Mouse (Mus musculus): ENCODE data around the gene Glis1. TPM values are rescaled to one million over a fixed set of nuclear protein-coding genes. Genes with fewer than 3 reads are reported as not detected.

Glis1 gene
- polyA plus RNA-seq, 1 experiment from 2014 or later = 0.18 TPM

DNA sequence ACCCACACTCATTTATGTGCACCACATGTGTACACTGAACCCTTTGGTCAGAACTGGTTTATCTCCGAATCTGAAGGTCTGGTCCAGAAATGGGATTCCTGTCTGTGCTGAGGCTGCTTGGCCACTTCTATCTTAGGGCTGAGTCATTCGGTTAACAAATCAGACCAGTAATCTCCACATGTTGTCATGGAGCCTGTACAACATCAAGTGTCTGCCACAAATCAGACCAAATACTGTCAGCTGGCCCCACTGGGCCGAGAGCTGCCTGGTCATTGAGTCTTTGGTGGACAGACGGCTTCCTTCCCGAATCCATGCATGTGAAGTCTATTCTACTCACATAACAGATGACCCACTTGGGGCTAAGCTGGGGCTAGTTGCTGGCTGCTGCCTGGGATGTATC is 58.6 kb downstream of the Glis1 start:
- DNase-seq = no peak
- no peak overlapping the region for H3K9ac ChIP-seq (replicated peaks)
- no peaks in the 10 kb centered on the region for H3K36me3 ChIP-seq (replicated peaks; ENCODE audit: insufficient read depth, low read length)
- WGBS (ENCODE audit: insufficient replicate concordance) = 72% methylated on average over 5 of the region's 5 CpGs
- no peaks in the 10 kb centered on the region for H3K27me3 ChIP-seq (ENCODE audit: insufficient read depth, low read length)
- H3K27ac ChIP-seq (ENCODE audit: low read depth) = no peak overlapping the region
- no peak for TF ChIP-seq EP300 (IDR thresholded peaks at IDR 0.05; ENCODE audit: low read depth)
- TF ChIP-seq CTCF (IDR thresholded peaks at IDR 0.05; ENCODE audit: low read depth) = no peak
- H3K4me1 ChIP-seq (ENCODE audit: insufficient read depth) = no peaks in the 10 kb centered on the region
- no peak overlapping the region for H3K4me3 ChIP-seq (ENCODE audit: low read depth, low read length)
- H3K9me3 ChIP-seq (ENCODE audit: low read length) = no peaks in the 10 kb centered on the region
- no peak overlapping the region for H3K4me2 ChIP-seq (ENCODE audit: low read depth, low read length)
- no peak for ATAC-seq

DNA sequence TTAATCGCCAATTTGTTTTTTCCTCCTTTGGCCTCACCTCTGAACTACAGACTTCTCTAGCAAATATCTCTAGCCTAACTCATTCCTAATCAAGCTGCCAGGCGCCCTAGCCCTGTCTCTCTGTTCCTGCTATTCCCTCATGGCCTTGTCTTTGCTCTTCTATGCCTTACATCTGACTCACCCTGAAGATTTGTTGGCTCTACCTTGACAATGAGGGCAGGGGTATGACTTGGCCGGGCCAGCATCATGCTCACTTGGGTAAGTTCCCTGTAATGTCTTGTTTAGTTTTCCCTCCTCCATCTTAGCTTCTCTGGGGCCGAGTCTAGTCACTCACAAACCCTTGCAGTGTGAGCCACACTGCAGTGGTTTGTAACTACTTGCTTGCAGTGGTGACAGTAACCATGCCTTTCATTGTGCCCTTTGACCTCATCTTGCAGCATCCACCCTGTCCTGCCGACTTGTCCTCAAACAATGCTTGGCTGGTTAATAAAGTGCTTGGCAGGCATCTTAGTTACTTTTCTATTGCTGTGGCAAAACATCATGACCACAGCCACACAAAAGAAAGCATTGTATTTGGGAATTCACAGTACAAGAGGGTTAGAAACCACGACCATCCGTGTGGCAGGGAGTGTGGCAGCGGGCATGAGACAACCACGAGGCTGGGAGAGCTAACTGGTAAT is 61.5 kb downstream of the Glis1 start:
- Histone ChIP-seq H3K4me1 (ENCODE audit: insufficient read depth) (no peaks in the 10 kb centered on the region), H3K9me3 (ENCODE audit: low read length) (no peaks in the 10 kb centered on the region), H3K9ac (replicated peaks) (no peak overlapping the region), H3K4me3 (ENCODE audit: low read depth, low read length) (no peak overlapping the region), H3K27ac (ENCODE audit: low read depth) (no peak overlapping the region), H3K4me2 (ENCODE audit: low read depth, low read length) (no peak overlapping the region), H3K27me3 (ENCODE audit: insufficient read depth, low read length) (no peaks in the 10 kb centered on the region), H3K36me3 (replicated peaks; ENCODE audit: insufficient read depth, low read length) (no peaks in the 10 kb centered on the region)
- no peak for ATAC-seq
- no peak for TF ChIP-seq EP300 (IDR thresholded peaks at IDR 0.05; ENCODE audit: low read depth)
- no peak for TF ChIP-seq CTCF (IDR thresholded peaks at IDR 0.05; ENCODE audit: low read depth)
- no peak for DNase-seq
- 69% methylated on average over 9 of the region's 9 CpGs for WGBS (ENCODE audit: insufficient replicate concordance)

DNA sequence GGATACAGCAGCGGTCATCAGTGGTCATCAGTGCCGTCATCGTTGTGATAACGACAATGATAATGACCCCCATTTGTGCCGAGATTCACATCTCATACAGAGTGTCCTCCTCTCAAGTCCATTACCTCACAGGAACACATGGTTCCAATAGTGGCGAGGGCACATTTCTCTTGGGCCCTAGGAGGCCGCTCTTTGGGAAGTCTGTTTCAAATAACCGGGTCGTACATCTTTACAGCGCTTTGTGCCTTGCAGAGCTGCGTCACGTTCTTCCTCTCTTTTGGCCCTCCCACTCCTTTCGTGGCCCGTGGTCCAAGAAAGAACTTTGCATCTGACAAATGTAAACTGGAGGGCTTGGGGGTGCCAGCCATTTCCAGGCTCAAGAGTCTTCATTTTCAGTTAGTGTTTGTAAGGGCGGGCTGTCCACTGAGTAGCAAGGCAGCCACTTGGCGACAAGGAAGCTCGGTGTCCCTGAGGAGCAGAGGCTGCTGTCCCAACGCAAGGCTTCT is 63.1 kb downstream of the Glis1 start:
- Histone ChIP-seq H3K36me3 (replicated peaks; ENCODE audit: insufficient read depth, low read length) (no peaks in the 10 kb centered on the region), H3K4me1 (ENCODE audit: insufficient read depth) (no peaks in the 10 kb centered on the region), H3K9ac (replicated peaks) (no peak overlapping the region), H3K4me3 (ENCODE audit: low read depth, low read length) (no peak overlapping the region), H3K27ac (ENCODE audit: low read depth) (no peak overlapping the region), H3K9me3 (ENCODE audit: low read length) (no peaks in the 10 kb centered on the region), H3K4me2 (ENCODE audit: low read depth, low read length) (no peak overlapping the region), H3K27me3 (ENCODE audit: insufficient read depth, low read length) (no peaks in the 10 kb centered on the region)
- no peak for TF ChIP-seq CTCF (IDR thresholded peaks at IDR 0.05; ENCODE audit: low read depth)
- no peak for TF ChIP-seq EP300 (IDR thresholded peaks at IDR 0.05; ENCODE audit: low read depth)
- WGBS (ENCODE audit: insufficient replicate concordance) = 81% methylated on average over 18 of the region's 18 CpGs
- DNase-seq (no peak), ATAC-seq (no peak)

DNA sequence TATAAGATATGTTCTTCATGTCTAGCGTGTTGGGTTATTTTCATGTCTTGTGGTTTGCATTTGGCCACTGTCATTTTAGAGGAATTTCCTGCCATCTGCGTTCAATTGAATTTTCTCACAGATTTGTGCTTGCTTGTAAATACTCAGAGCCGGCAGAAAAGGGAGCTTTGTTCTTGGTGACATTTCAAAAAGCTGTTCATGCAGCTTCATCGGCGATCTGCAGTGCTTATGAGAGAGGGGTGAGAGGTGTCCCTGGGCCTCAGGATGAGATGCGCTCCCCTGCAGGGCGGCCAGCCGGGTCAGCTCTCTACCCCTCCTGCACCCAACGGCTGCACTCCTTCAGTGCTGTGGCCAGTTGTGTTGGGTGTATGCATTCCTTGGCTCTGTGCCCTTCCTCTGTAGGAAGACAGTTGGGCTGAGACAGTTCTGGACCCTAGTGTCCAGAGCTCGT is 68.2 kb downstream of the Glis1 start:
- no peaks in the 10 kb centered on the region for H3K27me3 ChIP-seq (ENCODE audit: insufficient read depth, low read length)
- TF ChIP-seq CTCF (IDR thresholded peaks at IDR 0.05; ENCODE audit: low read depth) (no peak), EP300 (IDR thresholded peaks at IDR 0.05; ENCODE audit: low read depth) (no peak)
- no peak overlapping the region for H3K4me2 ChIP-seq (ENCODE audit: low read depth, low read length)
- no peak overlapping the region for H3K9ac ChIP-seq (replicated peaks)
- no peak for ATAC-seq
- H3K9me3 ChIP-seq (ENCODE audit: low read length) = no peaks in the 10 kb centered on the region
- H3K4me3 ChIP-seq (ENCODE audit: low read depth, low read length) = no peak overlapping the region
- 66% methylated on average over 10 of the region's 10 CpGs for WGBS (ENCODE audit: insufficient replicate concordance)
- DNase-seq = no peak
- no peaks in the 10 kb centered on the region for H3K4me1 ChIP-seq (ENCODE audit: insufficient read depth)
- H3K36me3 ChIP-seq (replicated peaks; ENCODE audit: insufficient read depth, low read length) = no peaks in the 10 kb centered on the region
- H3K27ac ChIP-seq (ENCODE audit: low read depth) = no peak overlapping the region

DNA sequence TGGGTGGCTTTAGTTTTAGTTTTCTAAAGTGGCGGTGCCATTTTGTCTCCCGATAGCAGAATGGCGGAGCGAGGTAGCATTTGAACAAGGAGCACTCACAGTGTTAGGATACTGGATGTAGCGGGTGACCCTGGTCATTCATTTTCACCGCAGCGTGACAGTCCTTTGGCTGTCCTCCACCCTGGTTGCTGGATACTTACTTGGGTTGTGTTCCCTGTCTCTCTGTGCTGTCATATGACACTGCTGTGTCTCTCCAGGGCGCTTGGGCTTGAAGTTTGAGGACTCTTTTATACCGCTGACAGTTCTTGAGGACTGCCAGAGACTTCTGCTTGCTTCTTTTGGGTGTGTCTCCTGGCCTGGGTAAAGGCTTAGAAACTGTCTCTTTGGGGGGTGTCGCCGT is 80.6 kb downstream of the Glis1 start:
- Histone ChIP-seq H3K36me3 (replicated peaks; ENCODE audit: insufficient read depth, low read length) (no peaks in the 10 kb centered on the region), H3K4me3 (ENCODE audit: low read depth, low read length) (no peak overlapping the region), H3K27me3 (ENCODE audit: insufficient read depth, low read length) (no peaks in the 10 kb centered on the region), H3K9ac (replicated peaks) (no peak overlapping the region), H3K4me1 (ENCODE audit: insufficient read depth) (no peaks in the 10 kb centered on the region), H3K9me3 (ENCODE audit: low read length) (no peaks in the 10 kb centered on the region), H3K4me2 (ENCODE audit: low read depth, low read length) (no peak overlapping the region), H3K27ac (ENCODE audit: low read depth) (no peak overlapping the region)
- WGBS (ENCODE audit: insufficient replicate concordance) = 88% methylated on average over 11 of the region's 11 CpGs
- TF ChIP-seq EP300 (IDR thresholded peaks at IDR 0.05; ENCODE audit: low read depth) = no peak
- TF ChIP-seq CTCF (IDR thresholded peaks at IDR 0.05; ENCODE audit: low read depth) = no peak
- no peak for DNase-seq
- ATAC-seq = no peak

DNA sequence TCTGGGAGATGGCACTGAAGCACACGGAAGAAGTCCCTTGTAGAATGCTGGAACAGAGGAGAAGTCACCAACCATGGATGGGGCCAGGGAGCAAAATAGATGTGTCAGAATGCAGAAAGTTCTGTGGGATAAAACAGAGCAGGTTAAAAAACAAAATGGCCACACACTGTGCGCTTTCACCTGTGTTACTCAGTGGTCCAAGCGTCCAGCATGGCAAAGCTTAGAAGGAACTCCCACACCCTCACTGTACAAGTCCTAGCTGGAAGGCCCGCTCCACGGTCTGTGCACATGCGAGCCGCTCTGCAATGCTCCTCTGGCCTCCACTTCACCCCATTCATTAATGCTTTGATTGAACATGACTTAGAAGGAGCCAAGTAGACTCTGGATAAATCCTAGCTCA is 81.2 kb downstream of the Glis1 start:
- Histone ChIP-seq H3K9me3 (ENCODE audit: low read length) (no peaks in the 10 kb centered on the region), H3K36me3 (replicated peaks; ENCODE audit: insufficient read depth, low read length) (no peaks in the 10 kb centered on the region), H3K27ac (ENCODE audit: low read depth) (no peak overlapping the region), H3K27me3 (ENCODE audit: insufficient read depth, low read length) (no peaks in the 10 kb centered on the region), H3K4me3 (ENCODE audit: low read depth, low read length) (no peak overlapping the region), H3K4me1 (ENCODE audit: insufficient read depth) (no peaks in the 10 kb centered on the region), H3K4me2 (ENCODE audit: low read depth, low read length) (no peak overlapping the region), H3K9ac (replicated peaks) (no peak overlapping the region)
- TF ChIP-seq CTCF (IDR thresholded peaks at IDR 0.05; ENCODE audit: low read depth) (no peak), EP300 (IDR thresholded peaks at IDR 0.05; ENCODE audit: low read depth) (no peak)
- ATAC-seq (no peak), DNase-seq (no peak)
- 89% methylated on average over 7 of the region's 7 CpGs for WGBS (ENCODE audit: insufficient replicate concordance)
